Mouse (Mus musculus) testis, postnatal 10 days (tissue): ENCODE data around the gene Gm35549.

ENCODE experiments used
- DNase-seq: peaks from one replicate; pipeline ENCODE4 v3.0.0; 2021; ENCODE audit warnings: low spot score

Gm35549 gene

DNA sequence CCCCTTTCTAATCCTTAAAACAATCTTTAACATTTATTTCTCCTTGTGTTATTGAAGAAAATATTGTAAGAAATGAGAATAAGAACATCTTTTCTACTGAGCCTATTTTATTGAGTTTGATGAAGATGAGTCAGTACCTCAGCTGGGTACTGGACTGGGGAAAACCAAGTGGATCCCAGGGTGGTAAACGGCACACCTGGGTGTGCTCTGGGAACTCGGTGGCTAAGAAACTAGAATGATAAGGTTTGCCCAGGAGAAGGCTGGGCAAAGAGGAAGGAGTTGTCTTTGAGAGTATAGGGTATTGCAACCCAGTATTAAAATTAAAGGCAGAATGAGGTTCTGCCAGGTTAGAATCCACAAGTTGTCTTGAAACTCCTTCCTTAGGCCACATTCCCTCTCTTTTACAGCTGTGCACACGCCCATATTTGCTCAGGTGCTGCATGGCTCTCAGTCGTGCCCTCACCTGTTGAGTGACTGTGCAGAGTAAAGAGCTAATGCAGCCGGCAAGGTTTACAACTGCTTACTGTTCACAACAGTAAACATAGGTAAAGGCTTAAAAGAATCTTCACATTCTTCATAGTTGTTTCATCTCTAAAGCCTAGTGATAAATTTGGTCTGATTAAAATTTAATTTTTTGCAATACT, 20.3 kb downstream of the Gm35549 start:
- no peak for DNase-seq

DNA sequence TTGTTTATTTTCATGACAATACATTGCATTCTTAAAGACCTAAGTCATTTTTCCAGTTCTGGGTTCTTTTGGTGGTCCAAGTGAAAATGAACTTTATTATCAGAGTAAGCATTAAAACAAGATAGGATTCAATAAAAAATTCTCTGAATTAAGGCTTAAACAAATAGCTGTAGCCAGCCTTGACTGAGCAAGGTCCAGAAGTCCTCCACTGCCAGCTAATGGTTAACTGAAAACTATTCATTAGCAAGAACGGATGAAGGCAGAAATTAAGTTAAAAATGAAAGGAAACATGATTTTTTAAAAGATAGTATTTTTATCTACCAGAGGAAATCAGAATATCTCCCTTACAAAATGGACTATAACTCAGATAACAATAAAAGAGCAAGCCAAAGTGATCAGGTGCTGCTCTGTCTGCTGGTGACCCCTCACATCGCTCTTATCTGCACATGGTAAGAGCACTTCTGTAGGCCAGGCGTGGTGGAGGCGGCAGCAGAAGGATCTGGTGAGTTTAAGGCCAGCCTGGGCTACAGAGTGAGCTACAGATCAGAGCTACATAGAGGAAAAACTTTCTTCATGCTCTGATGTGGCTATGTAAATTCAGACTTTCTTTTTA, 28.5 kb downstream of the Gm35549 start:
- DNase-seq = no peak

DNA sequence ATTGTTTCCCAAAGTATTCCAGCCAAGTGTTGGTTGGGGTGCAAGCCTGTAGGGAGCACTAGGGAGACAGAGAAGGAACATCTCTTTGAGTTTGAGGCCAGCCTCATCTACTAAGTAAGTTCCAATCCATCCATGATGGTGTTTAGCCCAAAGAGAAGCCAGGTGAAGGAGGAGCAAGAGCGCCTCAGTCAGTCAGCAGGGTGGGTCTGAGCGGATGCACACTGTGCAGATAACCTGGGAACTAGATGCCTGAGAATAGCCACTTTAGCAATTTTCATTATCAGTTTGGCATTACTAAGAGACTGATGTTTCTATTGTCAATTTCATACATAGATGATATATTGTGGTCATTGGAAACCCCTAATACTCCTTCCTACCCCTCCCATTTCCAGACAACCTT, 29.1 kb downstream of the Gm35549 start:
- DNase-seq = no peak

DNA sequence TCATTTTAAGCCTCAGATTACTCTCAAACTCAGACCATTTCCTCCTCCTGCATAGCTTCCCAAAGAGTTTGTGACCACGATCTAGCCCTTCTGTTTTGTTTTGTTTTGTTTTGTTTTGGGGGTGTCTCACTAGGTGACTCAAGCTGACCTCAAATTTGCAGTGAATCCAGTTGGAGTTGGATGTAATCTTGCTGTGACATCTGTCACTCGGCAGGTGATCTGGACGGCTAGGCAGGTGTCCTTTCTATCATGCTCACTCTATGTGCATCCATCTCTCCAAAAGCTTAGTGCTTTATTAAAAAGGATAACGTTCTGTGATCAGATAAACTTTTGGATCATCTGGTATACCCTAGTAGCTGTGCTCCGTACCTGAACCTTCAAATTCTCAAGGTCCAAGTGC, 31.4 kb downstream of the Gm35549 start:
- DNase-seq = no peak

DNA sequence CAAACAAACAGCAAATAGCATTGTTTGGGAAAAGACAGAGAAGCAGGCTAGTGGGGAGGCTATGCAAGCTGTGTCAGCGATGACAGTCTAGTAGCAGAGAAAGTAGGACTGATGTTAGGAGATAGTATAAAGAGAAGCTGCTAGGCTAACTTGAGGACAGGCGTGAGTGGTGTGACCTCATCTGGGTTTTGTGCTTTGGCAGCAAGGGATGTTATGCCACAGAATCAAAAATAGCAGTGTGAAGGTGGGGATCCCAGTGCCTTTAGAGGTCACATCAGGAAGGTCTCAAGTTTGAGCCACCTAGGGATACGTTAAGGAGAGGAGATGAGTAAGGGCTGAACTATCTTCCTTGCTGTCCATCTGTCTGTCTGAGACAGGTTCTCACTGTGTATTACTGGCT, 33.6 kb downstream of the Gm35549 start:
- DNase-seq = no peak

DNA sequence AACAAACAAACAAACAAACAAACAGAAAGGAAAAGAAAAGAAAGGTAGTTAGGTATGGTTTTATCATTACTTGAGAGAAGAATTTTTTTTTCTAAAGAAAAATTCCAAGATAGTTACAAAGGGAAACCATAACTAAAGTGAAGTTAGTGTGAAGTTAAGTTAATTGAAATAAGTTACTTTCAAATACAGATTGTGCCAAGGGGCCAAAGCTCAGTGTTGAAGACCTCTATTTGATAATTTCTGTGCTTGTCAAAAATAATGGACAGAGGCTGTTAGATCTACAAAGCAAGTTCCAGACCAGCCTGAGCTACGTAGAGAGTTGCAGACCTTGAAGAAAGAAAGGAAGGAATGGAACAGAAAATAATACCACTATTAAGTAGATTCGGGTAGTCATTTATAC, 36.6 kb downstream of the Gm35549 start:
- no peak for DNase-seq

DNA sequence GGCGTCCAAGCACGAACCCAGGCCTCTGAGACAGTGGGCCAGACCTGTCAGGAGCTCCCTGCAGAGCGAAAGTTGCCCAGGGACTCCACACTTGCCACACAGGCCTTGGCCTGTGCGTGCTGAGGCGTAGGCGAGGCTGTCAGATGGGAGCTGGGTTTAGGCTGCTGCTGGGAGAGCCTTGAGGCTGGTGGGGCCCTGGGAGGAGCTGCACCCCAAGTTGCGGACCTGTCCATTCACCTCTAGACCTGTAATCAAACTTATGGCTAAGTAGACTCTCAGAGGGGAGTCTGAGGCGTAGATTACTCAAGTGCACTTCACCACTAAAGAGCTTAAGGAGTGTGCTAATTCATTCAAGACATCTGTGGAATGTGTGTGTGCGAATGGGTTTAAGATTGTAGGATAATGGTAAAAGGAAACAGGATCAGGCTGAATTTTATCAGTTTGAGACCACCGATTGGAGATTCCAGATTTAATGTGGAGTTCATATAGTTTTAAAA, 37.9 kb downstream of the Gm35549 start:
- no peak for DNase-seq

DNA sequence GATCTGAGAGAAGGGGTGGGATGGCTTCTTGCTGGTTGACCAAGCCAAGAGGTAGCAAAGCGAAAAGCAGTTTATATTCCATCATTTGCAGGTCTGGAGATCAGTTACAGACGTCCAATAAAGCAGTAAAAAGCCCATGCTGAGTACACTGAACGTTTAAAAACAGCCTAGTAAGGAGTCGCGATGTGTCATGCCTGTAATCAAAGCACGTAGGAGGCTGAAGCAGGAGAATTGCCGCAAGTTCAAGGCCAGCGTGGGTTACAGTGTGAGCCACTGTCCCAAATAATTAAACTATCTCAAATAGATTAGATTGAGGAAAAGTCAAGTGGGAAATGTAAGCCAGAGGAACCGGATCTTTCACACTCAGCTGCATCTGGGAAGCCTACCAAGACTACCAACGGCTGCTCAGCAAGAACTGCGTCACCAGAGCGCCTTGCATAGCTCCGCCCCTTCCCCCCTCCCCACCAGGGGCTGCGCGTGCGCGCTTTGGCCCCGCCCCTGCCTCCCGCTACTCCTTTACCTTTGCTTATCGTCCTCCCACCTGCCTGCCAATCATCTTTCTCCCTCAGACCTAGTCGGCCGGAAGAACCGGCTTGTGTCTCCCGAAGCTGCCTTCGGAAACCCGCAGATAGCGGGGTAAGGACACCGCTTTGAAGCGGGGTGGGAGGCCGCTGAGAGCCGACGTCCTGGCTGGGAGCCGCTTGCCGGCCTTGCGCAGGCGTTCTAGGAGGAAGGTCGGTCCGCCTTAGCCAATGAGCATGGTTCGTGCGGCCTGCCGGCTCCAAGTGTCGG, 38.6 kb downstream of the Gm35549 start, which contains the start of gene Tcaim:
Gene Tcaim (plus strand): TSS at position 487 of the 792 bp plus-strand sequence.
- DNase-seq = peak; percentile 95

DNA sequence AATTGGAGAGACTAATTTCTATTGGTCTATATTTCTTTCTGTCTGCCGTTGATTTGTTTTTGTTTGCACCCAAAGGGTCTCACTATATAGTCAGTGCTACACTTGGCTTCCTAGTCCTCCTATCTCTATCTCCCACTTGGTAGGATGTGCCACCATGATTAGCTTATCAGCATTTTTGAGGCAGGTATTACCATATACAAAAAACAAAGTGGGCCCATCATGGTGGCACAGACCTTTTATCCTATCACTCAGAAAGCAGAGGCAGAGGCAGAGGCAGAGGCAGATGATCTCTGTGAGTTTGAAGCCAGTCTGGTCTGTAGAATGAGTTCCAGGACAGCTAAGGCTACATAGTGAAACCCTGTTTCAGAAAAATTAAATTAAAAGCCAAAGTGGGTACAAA, 57.3 kb downstream of the Gm35549 start:
- no peak for DNase-seq

DNA sequence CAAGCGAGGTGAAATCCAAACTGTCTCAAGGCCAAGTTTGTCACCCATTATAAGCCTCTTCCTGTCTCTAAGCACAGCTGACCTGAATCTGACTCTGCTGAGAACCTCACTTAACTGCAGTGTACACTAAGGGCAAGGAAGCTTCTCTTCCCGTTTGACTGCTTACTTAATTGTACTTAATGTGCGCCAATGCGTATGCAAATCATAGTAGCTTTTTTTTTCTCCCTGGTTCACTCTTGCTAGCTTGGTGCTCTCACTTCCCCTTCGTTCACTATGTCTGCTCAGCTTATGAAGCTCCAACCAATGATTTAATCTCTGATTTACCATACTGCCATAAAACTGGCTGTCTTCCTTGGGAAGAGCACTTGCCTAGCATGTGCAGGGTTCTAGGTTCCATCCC, 58.6 kb downstream of the Gm35549 start:
- DNase-seq = no peak
